Mouse (Mus musculus): ENCODE measurements around the gene Rgs6. TPM values are rescaled to one million over a fixed set of nuclear protein-coding genes. Genes with fewer than 3 reads are reported as not detected.

Gene Rgs6
- polyA plus RNA-seq, 1 experiment from 2014 or later: 0.69 TPM

DNA sequence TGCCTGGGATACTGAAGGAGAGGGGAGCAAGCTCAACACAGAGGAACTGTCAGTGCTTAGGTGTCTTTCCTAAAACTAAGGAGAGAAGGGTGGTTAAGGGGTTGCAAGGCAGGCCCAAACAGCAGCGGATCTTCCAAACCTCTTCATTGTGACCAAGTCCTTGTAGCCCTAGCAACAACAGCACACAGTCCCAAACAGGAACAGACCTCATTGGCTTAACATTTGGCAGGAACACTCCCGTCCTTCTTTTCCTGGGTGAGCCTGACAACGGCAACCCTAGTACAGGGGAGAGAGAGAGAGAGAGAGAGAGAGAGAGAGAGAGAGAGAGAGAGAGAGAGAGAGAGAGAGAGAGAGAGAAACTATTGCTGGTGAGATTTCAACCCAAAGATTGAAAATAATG, 557.8 kb downstream of the Rgs6 start:
- Histone ChIP-seq H3K27ac (ENCODE audit: low read depth, low read length) (no peak overlapping the region), H3K9ac (ENCODE audit: low read length) (no peak overlapping the region), H3K27me3 (ENCODE audit: control insufficient read depth, insufficient read depth, low read length) (no peaks in the 10 kb centered on the region), H3K4me3 (ENCODE audit: low read depth, low read length) (no peak overlapping the region), H3K4me2 (ENCODE audit: low read depth) (no peak overlapping the region), H3K9me3 (ENCODE audit: control insufficient read depth, low read length) (no peaks in the 10 kb centered on the region), H3K4me1 (ENCODE audit: control insufficient read depth, insufficient read depth, low read length) (no peaks in the 10 kb centered on the region), H3K36me3 (ENCODE audit: control insufficient read depth, insufficient read depth, low read length) (no peaks in the 10 kb centered on the region)
- 69% methylated on average over 3 of the region's 3 CpGs for WGBS
- no peak for DNase-seq (ENCODE audit: low spot score)
- ATAC-seq (ENCODE audit: insufficient read depth, low FRiP score, low TSS enrichment): no peak

DNA sequence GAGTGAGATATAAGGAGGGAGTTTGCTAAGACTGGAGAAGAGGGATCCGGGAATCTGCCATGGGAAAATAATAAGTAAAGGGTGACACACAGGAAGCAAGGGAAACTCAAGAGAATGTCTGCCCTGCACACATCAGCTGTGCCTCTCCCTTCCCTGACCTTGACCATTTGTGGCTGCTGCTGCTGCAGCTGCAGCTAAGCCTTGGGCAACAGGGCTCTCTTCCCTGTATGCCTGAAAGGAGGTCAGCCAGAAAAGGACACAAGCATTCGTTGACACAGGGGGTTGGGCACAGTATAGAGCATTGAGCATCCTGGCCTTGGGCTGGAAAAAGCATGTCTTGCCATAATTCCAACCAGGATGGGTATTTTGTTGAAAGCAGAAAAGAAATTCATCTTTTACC, 558.8 kb downstream of the Rgs6 start:
- no peak overlapping the region for H3K27ac ChIP-seq (ENCODE audit: low read depth, low read length)
- WGBS: 77% methylated on average over 2 of the region's 2 CpGs
- no peaks in the 10 kb centered on the region for H3K27me3 ChIP-seq (ENCODE audit: control insufficient read depth, insufficient read depth, low read length)
- no peak for ATAC-seq (ENCODE audit: insufficient read depth, low FRiP score, low TSS enrichment)
- H3K9me3 ChIP-seq (ENCODE audit: control insufficient read depth, low read length): no peaks in the 10 kb centered on the region
- no peak overlapping the region for H3K9ac ChIP-seq (ENCODE audit: low read length)
- no peaks in the 10 kb centered on the region for H3K36me3 ChIP-seq (ENCODE audit: control insufficient read depth, insufficient read depth, low read length)
- H3K4me3 ChIP-seq (ENCODE audit: low read depth, low read length): no peak overlapping the region
- H3K4me1 ChIP-seq (ENCODE audit: control insufficient read depth, insufficient read depth, low read length): no peaks in the 10 kb centered on the region
- no peak overlapping the region for H3K4me2 ChIP-seq (ENCODE audit: low read depth)
- no peak for DNase-seq (ENCODE audit: low spot score)

DNA sequence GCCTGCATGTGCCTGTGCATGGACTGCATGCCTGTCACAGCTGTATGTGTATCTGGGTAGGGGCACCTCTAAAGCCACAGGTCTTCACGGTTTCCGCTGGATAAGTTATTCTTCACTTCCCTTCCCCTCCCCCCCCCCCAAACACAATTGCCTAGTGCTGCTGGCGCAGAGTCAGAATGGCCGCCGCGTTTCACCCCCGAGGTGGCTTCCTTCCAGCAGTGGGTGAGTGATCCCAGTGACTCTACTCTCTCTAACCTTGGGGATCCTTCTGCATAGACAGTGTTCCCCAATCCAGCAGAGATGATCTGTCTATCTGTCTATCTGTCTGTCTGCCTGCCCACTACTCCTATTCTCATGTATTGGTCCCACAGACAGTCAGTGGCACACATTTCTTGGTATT, 561.9 kb downstream of the Rgs6 start:
- H3K4me3 ChIP-seq (ENCODE audit: low read depth, low read length): no peak overlapping the region
- H3K9me3 ChIP-seq (ENCODE audit: control insufficient read depth, low read length): no peaks in the 10 kb centered on the region
- H3K36me3 ChIP-seq (ENCODE audit: control insufficient read depth, insufficient read depth, low read length): no peaks in the 10 kb centered on the region
- H3K27me3 ChIP-seq (ENCODE audit: control insufficient read depth, insufficient read depth, low read length): no peaks in the 10 kb centered on the region
- H3K27ac ChIP-seq (ENCODE audit: low read depth, low read length): no peak overlapping the region
- DNase-seq (ENCODE audit: low spot score) (no peak), ATAC-seq (ENCODE audit: insufficient read depth, low FRiP score, low TSS enrichment) (no peak)
- no peak overlapping the region for H3K9ac ChIP-seq (ENCODE audit: low read length)
- WGBS: 94% methylated on average over 4 of the region's 7 CpGs
- no peak overlapping the region for H3K4me2 ChIP-seq (ENCODE audit: low read depth)
- H3K4me1 ChIP-seq (ENCODE audit: control insufficient read depth, insufficient read depth, low read length): no peaks in the 10 kb centered on the region

DNA sequence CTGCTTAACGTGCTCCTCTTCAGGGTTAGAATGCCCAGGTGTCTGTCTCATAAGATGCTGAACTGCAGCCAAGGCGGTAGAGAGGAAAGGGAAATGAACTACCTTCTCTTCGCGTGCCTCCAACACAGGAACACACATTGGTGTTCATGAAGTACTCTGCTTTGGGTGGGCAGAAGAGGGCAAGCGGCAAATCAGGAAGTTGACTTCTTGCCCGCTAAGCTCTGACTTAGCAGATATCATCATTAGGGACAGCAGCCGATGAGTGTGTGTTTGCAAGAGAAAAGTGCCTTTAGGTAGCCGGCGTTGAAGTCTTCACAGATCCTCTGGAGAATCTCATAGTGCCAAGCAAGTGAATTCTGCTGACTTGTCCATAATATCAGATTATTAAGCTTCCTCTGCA, 562.7 kb downstream of the Rgs6 start:
- Histone ChIP-seq H3K4me2 (ENCODE audit: low read depth) (no peak overlapping the region), H3K36me3 (ENCODE audit: control insufficient read depth, insufficient read depth, low read length) (no peaks in the 10 kb centered on the region), H3K27me3 (ENCODE audit: control insufficient read depth, insufficient read depth, low read length) (no peaks in the 10 kb centered on the region), H3K9me3 (ENCODE audit: control insufficient read depth, low read length) (no peaks in the 10 kb centered on the region), H3K27ac (ENCODE audit: low read depth, low read length) (no peak overlapping the region), H3K4me1 (ENCODE audit: control insufficient read depth, insufficient read depth, low read length) (no peaks in the 10 kb centered on the region), H3K4me3 (ENCODE audit: low read depth, low read length) (no peak overlapping the region), H3K9ac (ENCODE audit: low read length) (no peak overlapping the region)
- WGBS: 96% methylated on average over 9 of the region's 9 CpGs
- ATAC-seq (ENCODE audit: insufficient read depth, low FRiP score, low TSS enrichment): no peak
- DNase-seq (ENCODE audit: low spot score): no peak

DNA sequence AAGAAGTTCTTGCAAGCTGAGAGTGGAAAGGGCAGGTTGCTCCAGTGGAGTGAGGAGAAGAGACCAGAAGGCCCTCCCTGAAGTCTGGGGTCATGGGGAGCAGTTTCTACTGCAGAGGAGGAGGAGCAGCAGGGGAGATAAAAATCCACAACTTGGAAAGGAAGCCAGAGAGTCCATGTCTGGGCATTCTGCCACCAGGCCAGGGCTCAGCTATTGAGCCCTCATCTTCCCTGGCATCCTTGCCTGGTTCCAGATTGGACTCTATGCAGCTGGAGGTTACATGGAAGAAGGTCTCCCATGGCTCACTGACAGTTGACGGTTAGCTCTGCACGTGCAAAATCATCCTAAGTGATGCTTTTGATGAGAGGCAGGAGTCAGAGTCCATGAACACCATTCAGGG, 563.4 kb downstream of the Rgs6 start:
- H3K27ac ChIP-seq (ENCODE audit: low read depth, low read length): no peak overlapping the region
- no peaks in the 10 kb centered on the region for H3K27me3 ChIP-seq (ENCODE audit: control insufficient read depth, insufficient read depth, low read length)
- no peak overlapping the region for H3K9ac ChIP-seq (ENCODE audit: low read length)
- ATAC-seq (ENCODE audit: insufficient read depth, low FRiP score, low TSS enrichment): no peak
- H3K4me1 ChIP-seq (ENCODE audit: control insufficient read depth, insufficient read depth, low read length): no peaks in the 10 kb centered on the region
- H3K4me2 ChIP-seq (ENCODE audit: low read depth): no peak overlapping the region
- no peaks in the 10 kb centered on the region for H3K36me3 ChIP-seq (ENCODE audit: control insufficient read depth, insufficient read depth, low read length)
- no peak overlapping the region for H3K4me3 ChIP-seq (ENCODE audit: low read depth, low read length)
- H3K9me3 ChIP-seq (ENCODE audit: control insufficient read depth, low read length): no peaks in the 10 kb centered on the region
- 84% methylated on average over 2 of the region's 2 CpGs for whole genome bisulfite sequencing
- no peak for DNase-seq (ENCODE audit: low spot score)

DNA sequence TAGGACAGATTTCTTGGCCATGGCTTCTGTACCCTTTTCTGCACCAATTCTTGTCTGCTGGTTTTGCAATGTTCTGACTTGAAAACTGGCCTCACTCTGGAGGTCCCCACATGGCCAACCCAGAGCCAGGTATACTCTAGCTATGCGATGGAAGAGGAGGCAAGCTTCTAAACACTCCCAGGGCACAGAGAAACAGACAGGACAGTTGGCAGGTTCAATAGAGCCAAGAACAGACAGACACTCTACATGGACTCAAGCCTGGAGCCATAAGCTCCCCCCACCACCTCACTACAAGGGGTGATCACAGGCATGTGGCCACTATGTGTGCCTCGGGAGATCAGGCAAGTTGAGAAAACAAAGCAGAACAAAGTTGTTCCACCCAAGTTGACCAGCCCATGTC, 572.1 kb downstream of the Rgs6 start:
- no peaks in the 10 kb centered on the region for H3K36me3 ChIP-seq (ENCODE audit: control insufficient read depth, insufficient read depth, low read length)
- H3K4me2 ChIP-seq (ENCODE audit: low read depth): no peak overlapping the region
- H3K27me3 ChIP-seq (ENCODE audit: control insufficient read depth, insufficient read depth, low read length): no peaks in the 10 kb centered on the region
- 86% methylated on average over 2 of the region's 2 CpGs for WGBS
- H3K27ac ChIP-seq (ENCODE audit: low read depth, low read length): no peak overlapping the region
- DNase-seq (ENCODE audit: low spot score) (no peak), ATAC-seq (ENCODE audit: insufficient read depth, low FRiP score, low TSS enrichment) (no peak)
- no peaks in the 10 kb centered on the region for H3K4me1 ChIP-seq (ENCODE audit: control insufficient read depth, insufficient read depth, low read length)
- H3K9ac ChIP-seq (ENCODE audit: low read length): no peak overlapping the region
- no peaks in the 10 kb centered on the region for H3K9me3 ChIP-seq (ENCODE audit: control insufficient read depth, low read length)
- H3K4me3 ChIP-seq (ENCODE audit: low read depth, low read length): no peak overlapping the region

DNA sequence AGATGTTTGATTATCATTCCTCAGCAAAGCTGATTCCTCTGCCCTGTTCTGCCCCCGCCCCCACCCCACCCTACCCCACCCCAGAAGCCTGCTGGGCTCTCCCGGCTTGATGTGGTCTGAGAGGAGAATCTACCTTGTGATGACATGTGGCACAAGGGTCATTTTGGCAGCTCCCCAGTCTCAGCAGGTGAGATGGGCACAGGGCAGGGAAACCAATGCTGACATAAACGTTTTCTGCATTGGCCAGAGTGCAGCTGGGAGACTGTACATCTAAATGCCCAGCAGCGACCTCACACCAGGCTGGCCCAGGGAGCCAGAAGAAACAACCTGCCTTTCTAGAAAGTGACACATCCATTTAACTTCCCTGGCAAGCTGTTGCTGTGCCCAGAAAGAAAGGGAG, 572.6 kb downstream of the Rgs6 start:
- ATAC-seq (ENCODE audit: insufficient read depth, low FRiP score, low TSS enrichment): no peak
- H3K9me3 ChIP-seq (ENCODE audit: control insufficient read depth, low read length): no peaks in the 10 kb centered on the region

DNA sequence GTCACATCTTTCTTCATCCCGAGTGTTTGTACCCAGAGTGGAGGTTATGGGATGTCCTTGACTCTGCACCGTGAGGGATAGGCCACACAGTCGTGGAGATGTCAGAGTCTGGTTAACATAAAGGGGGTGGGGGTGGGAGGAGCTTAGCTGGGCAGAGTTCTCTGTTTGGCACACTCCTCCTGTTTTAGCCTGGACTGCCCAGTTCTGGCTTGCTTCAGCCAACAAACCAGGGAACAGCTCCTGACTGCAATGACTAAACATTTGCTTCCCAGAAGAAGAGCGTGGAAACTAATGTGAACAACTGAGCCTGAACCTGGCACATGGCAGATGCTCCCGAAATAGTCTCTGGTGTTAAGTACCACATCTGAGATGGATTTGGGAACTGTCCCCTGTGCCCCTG, 575.6 kb downstream of the Rgs6 start:
- Histone ChIP-seq H3K9ac (ENCODE audit: low read length) (no peak overlapping the region), H3K9me3 (ENCODE audit: control insufficient read depth, low read length) (no peaks in the 10 kb centered on the region), H3K4me2 (ENCODE audit: low read depth) (no peak overlapping the region), H3K27me3 (ENCODE audit: control insufficient read depth, insufficient read depth, low read length) (no peaks in the 10 kb centered on the region), H3K27ac (ENCODE audit: low read depth, low read length) (no peak overlapping the region), H3K4me3 (ENCODE audit: low read depth, low read length) (no peak overlapping the region), H3K4me1 (ENCODE audit: control insufficient read depth, insufficient read depth, low read length) (no peaks in the 10 kb centered on the region), H3K36me3 (ENCODE audit: control insufficient read depth, insufficient read depth, low read length) (no peaks in the 10 kb centered on the region)
- DNase-seq (ENCODE audit: low spot score) (no peak), ATAC-seq (ENCODE audit: insufficient read depth, low FRiP score, low TSS enrichment) (no peak)
- 69% methylated on average over 5 of the region's 5 CpGs for WGBS

More for the DNA sequence above, 572.6 kb downstream of the Rgs6 start:
- no peak for DNase-seq (ENCODE audit: low spot score)
- Histone ChIP-seq H3K9ac (ENCODE audit: low read length) (no peak overlapping the region), H3K4me3 (ENCODE audit: low read depth, low read length) (no peak overlapping the region), H3K27ac (ENCODE audit: low read depth, low read length) (no peak overlapping the region), H3K36me3 (ENCODE audit: control insufficient read depth, insufficient read depth, low read length) (no peaks in the 10 kb centered on the region), H3K4me2 (ENCODE audit: low read depth) (no peak overlapping the region), H3K4me1 (ENCODE audit: control insufficient read depth, insufficient read depth, low read length) (no peaks in the 10 kb centered on the region), H3K27me3 (ENCODE audit: control insufficient read depth, insufficient read depth, low read length) (no peaks in the 10 kb centered on the region)
- 83% methylated on average over 4 of the region's 4 CpGs for WGBS

DNA sequence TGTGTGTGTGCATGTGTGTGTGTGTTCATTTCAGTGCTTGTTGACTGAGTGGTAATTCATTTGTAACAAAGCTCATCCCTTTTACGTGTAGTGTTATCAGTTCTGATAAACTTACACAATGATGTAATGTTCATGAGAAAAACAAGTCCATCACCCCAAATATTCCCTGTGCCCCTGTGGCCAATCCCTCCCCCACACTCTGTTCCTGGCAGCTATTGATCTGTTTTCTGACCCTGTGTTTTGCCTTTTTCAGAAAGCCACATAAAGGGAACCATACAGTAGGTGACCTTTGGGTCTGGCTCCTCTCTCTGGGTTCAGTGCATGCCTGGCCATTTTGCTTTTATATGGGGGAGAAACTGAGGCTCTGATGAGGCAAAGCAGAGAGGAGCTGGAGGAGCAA, 577.0 kb downstream of the Rgs6 start:
- H3K9ac ChIP-seq (ENCODE audit: low read length): no peak overlapping the region
- no peaks in the 10 kb centered on the region for H3K9me3 ChIP-seq (ENCODE audit: control insufficient read depth, low read length)
- no peaks in the 10 kb centered on the region for H3K36me3 ChIP-seq (ENCODE audit: control insufficient read depth, insufficient read depth, low read length)
- no peak overlapping the region for H3K4me2 ChIP-seq (ENCODE audit: low read depth)
- no peak overlapping the region for H3K4me3 ChIP-seq (ENCODE audit: low read depth, low read length)
- no peaks in the 10 kb centered on the region for H3K27me3 ChIP-seq (ENCODE audit: control insufficient read depth, insufficient read depth, low read length)
- H3K4me1 ChIP-seq (ENCODE audit: control insufficient read depth, insufficient read depth, low read length): no peaks in the 10 kb centered on the region
- 96% methylated on average over 1 of the region's 1 CpGs for WGBS
- ATAC-seq (ENCODE audit: insufficient read depth, low FRiP score, low TSS enrichment): no peak
- no peak for DNase-seq (ENCODE audit: low spot score)
- H3K27ac ChIP-seq (ENCODE audit: low read depth, low read length): no peak overlapping the region

Measured in neural tube, embryonic 11.5 days (tissue).